Mouse (Mus musculus): Measurements from ENCODE around the gene Enthd1. TPM values are rescaled to one million over a fixed set of nuclear protein-coding genes. Genes with fewer than 3 reads are reported as not detected.

Enthd1 gene
- polyA plus RNA-seq, 1 experiment from 2014 or later, result not detected

GRCm38 (mm10) chr15:80417066-80417465 is 147.9 kb downstream of the Enthd1 start:
- H3K4me1 ChIP-seq (ENCODE audit: control insufficient read depth, insufficient read depth, low read length), result 0 out of 2 replicates have a peak, but pooled peaks cover 3% of the 10 kb centered on the region
- H3K36me3 ChIP-seq (ENCODE audit: control insufficient read depth, insufficient read depth, low read length), result no peaks in the 10 kb centered on the region
- DNase-seq (no peak), ATAC-seq (ENCODE audit: low FRiP score, low TSS enrichment) (no peak)
- 64% methylated on average over 7 of the region's 9 CpGs for WGBS
- H3K9me3 ChIP-seq (ENCODE audit: control insufficient read depth, low read length), result no peaks in the 10 kb centered on the region
- no peak overlapping the region for H3K9ac ChIP-seq (replicated peaks; ENCODE audit: low read length)
- no peak overlapping the region for H3K4me2 ChIP-seq (ENCODE audit: low read length)
- H3K27me3 ChIP-seq (ENCODE audit: control insufficient read depth, insufficient read depth, low read length), result no peaks in the 10 kb centered on the region
- H3K27ac ChIP-seq (replicated peaks; ENCODE audit: low read depth, low read length), result no peak overlapping the region
- H3K4me3 ChIP-seq (replicated peaks; ENCODE audit: low read depth, low read length), result no peak overlapping the region

- no peak for DNase-seq
- WGBS, result 70% methylated on average over 4 of the region's 4 CpGs
- Histone ChIP-seq H3K36me3 (ENCODE audit: control insufficient read depth, insufficient read depth, low read length) (no peaks in the 10 kb centered on the region), H3K27me3 (ENCODE audit: control insufficient read depth, insufficient read depth, low read length) (no peaks in the 10 kb centered on the region), H3K4me3 (replicated peaks; ENCODE audit: low read depth, low read length) (no peak overlapping the region), H3K9me3 (ENCODE audit: control insufficient read depth, low read length) (no peaks in the 10 kb centered on the region), H3K4me1 (ENCODE audit: control insufficient read depth, insufficient read depth, low read length) (0 out of 2 replicates have a peak, but pooled peaks cover 3% of the 10 kb centered on the region), H3K9ac (replicated peaks; ENCODE audit: low read length) (no peak overlapping the region), H3K27ac (replicated peaks; ENCODE audit: low read depth, low read length) (no peak overlapping the region), H3K4me2 (ENCODE audit: low read length) (no peak overlapping the region)
- no peak for ATAC-seq (ENCODE audit: low FRiP score, low TSS enrichment)
Measured at GRCm38 (mm10) chr15:80415132-80415531, 149.8 kb downstream of the Enthd1 start.

GRCm38 (mm10) chr15:80413988-80414721 is 150.8 kb downstream of the Enthd1 start:
- ATAC-seq (ENCODE audit: low FRiP score, low TSS enrichment) (no peak), DNase-seq (no peak)
- H3K9me3 ChIP-seq (ENCODE audit: control insufficient read depth, low read length), result no peaks in the 10 kb centered on the region
- 87% methylated on average over 17 of the region's 17 CpGs for WGBS
- H3K27ac ChIP-seq (replicated peaks; ENCODE audit: low read depth, low read length), result no peak overlapping the region
- no peaks in the 10 kb centered on the region for H3K27me3 ChIP-seq (ENCODE audit: control insufficient read depth, insufficient read depth, low read length)
- H3K9ac ChIP-seq (replicated peaks; ENCODE audit: low read length), result no peak overlapping the region
- no peaks in the 10 kb centered on the region for H3K36me3 ChIP-seq (ENCODE audit: control insufficient read depth, insufficient read depth, low read length)
- no peak overlapping the region for H3K4me2 ChIP-seq (ENCODE audit: low read length)
- H3K4me3 ChIP-seq (replicated peaks; ENCODE audit: low read depth, low read length), result no peak overlapping the region
- H3K4me1 ChIP-seq (ENCODE audit: control insufficient read depth, insufficient read depth, low read length), result 0 out of 2 replicates have a peak, but pooled peaks cover 3% of the 10 kb centered on the region

GRCm38 (mm10) chr15:80413070-80413469 is 151.9 kb downstream of the Enthd1 start:
- DNase-seq, result no peak
- no peak overlapping the region for H3K27ac ChIP-seq (replicated peaks; ENCODE audit: low read depth, low read length)
- H3K4me1 ChIP-seq (ENCODE audit: control insufficient read depth, insufficient read depth, low read length), result 0 out of 2 replicates have a peak, but pooled peaks cover 3% of the 10 kb centered on the region
- no peaks in the 10 kb centered on the region for H3K9me3 ChIP-seq (ENCODE audit: control insufficient read depth, low read length)
- no peak overlapping the region for H3K9ac ChIP-seq (replicated peaks; ENCODE audit: low read length)
- no peak for ATAC-seq (ENCODE audit: low FRiP score, low TSS enrichment)
- H3K36me3 ChIP-seq (ENCODE audit: control insufficient read depth, insufficient read depth, low read length), result no peaks in the 10 kb centered on the region
- no peak overlapping the region for H3K4me2 ChIP-seq (ENCODE audit: low read length)
- no peak overlapping the region for H3K4me3 ChIP-seq (replicated peaks; ENCODE audit: low read depth, low read length)
- H3K27me3 ChIP-seq (ENCODE audit: control insufficient read depth, insufficient read depth, low read length), result no peaks in the 10 kb centered on the region
- 81% methylated on average over 4 of the region's 4 CpGs for WGBS

- WGBS, result 76% methylated on average over 7 of the region's 7 CpGs
- no peak for DNase-seq
Measured at GRCm38 (mm10) chr15:80410661-80411060, 154.3 kb downstream of the Enthd1 start.

DNA sequence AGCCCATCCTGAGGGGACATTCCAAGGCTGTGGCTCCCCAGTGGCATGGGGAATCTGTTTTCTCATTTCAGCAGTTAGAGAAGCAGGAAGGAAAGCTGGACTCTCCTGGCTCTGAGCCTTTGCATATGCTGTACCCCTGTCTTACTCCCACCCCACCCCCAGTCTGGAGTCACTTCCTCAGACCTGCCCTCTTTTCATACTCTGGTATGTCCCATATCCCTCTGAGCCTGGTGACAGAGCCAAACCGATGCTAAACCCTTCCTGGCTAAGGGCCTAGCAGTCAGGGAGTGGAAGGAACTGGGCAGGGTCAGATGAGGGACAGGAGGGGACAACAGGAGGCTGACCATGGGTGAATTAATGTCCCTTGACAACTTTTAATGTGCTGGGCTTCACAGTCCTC is 157.1 kb downstream of the Enthd1 start:
- H3K9ac ChIP-seq (replicated peaks; ENCODE audit: low read length), result no peak overlapping the region
- H3K9me3 ChIP-seq (ENCODE audit: control insufficient read depth, low read length), result no peaks in the 10 kb centered on the region
- no peaks in the 10 kb centered on the region for H3K4me1 ChIP-seq (ENCODE audit: control insufficient read depth, insufficient read depth, low read length)
- no peak overlapping the region for H3K27ac ChIP-seq (replicated peaks; ENCODE audit: low read depth, low read length)
- ATAC-seq (ENCODE audit: low FRiP score, low TSS enrichment) (no peak), DNase-seq (no peak)
- H3K36me3 ChIP-seq (ENCODE audit: control insufficient read depth, insufficient read depth, low read length), result no peaks in the 10 kb centered on the region
- H3K4me2 ChIP-seq (ENCODE audit: low read length), result no peak overlapping the region
- H3K4me3 ChIP-seq (replicated peaks; ENCODE audit: low read depth, low read length), result no peak overlapping the region
- 58% methylated on average over 1 of the region's 1 CpGs for WGBS
- H3K27me3 ChIP-seq (ENCODE audit: control insufficient read depth, insufficient read depth, low read length), result no peaks in the 10 kb centered on the region

More at GRCm38 (mm10) chr15:80410661-80411060, 154.3 kb downstream of the Enthd1 start:
- no peak overlapping the region for H3K27ac ChIP-seq (replicated peaks; ENCODE audit: low read depth, low read length)
- no peak overlapping the region for H3K9ac ChIP-seq (replicated peaks; ENCODE audit: low read length)
- H3K36me3 ChIP-seq (ENCODE audit: control insufficient read depth, insufficient read depth, low read length), result no peaks in the 10 kb centered on the region
- H3K4me2 ChIP-seq (ENCODE audit: low read length), result no peak overlapping the region
- no peaks in the 10 kb centered on the region for H3K9me3 ChIP-seq (ENCODE audit: control insufficient read depth, low read length)
- ATAC-seq (ENCODE audit: low FRiP score, low TSS enrichment), result no peak
- H3K4me1 ChIP-seq (ENCODE audit: control insufficient read depth, insufficient read depth, low read length), result no peaks in the 10 kb centered on the region
- H3K4me3 ChIP-seq (replicated peaks; ENCODE audit: low read depth, low read length), result no peak overlapping the region
- no peaks in the 10 kb centered on the region for H3K27me3 ChIP-seq (ENCODE audit: control insufficient read depth, insufficient read depth, low read length)

Other genes with a start within 250 kb of the Enthd1 start
- 0.66 and 0.90 TPM in 2 replicates for gene Grap2, start 7.4 kb upstream of the Enthd1 start, polyA plus RNA-seq (2014; fragmentation: Nextera tagmentation; extraction: Ambion mirVana)
- gene Fam83f, start 106.7 kb upstream of the Enthd1 start, polyA plus RNA-seq (2014; fragmentation: Nextera tagmentation; extraction: Ambion mirVana), result 0.26 and 0.30 TPM in 2 replicates
- gene Tnrc6b, start 146.2 kb upstream of the Enthd1 start, polyA plus RNA-seq (2014; fragmentation: Nextera tagmentation; extraction: Ambion mirVana), result 23.4 and 27.3 TPM in 2 replicates